8 mouse cellular contexts compared by ENCODE assay signal in the genomic region with DNA sequence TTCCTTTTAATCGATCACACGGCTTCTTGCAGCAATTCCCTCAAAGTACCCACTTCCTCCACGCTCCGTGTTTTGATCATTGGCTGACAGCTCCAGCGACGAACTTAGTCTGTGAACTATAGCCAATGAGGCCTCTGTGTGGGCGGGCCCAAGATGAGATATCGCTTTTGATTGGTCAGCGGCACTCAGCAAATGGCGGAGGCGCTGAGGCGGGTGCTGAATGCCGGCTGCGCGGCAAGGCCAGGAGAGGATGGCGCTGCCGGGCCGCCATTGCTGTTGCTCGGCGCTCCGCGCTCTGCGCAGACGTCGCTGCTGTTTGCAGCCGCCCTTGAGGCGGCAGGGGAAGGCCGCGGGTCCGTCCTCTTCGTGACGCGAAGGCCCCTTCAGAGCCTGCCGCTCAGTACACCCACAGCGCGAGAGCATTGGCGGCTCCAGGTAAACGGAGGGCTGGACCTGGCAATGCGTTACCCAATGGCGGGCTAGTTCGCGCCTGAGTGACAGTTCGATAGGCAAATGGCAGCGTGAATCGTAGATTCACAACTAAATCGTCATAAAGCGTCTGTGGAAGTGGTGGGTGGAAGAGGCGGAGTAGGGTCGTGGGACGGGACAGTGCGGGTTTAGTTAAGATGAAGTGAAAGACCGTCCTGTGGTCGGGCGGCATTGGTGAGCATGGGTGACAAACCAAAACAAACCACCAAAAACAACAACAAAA. TPM values are rescaled to one million over a fixed set of nuclear protein-coding genes. Genes with fewer than 3 reads are reported as not detected.
A peak's percentile ranks its signal among the peaks of the same experiment; 100 is the strongest.
DNase-seq lines count a peak whose midpoint lies in the region; ATAC-seq and TF ChIP-seq lines count a peak whose summit lies in the region.

A gene (plus strand): TSS at position 186 of the 712 bp plus-strand sequence.

- TF ChIP-seq CTCF in Patski (IDR thresholded peaks at IDR 0.05), result no peak

- H3K4me3 ChIP-seq in hindbrain, embryonic 13.5 days, result peak within 1 kb of the TSS; percentile 61

- in situ Hi-C loops in Patski (cut with MboI; ENCODE audit: low pct_unique_long_range_greater_than_20kb), result no loop called here

- POLR2A ChIA-PET in Patski (lab: Charles Lee), result interaction anchor here (1.5 kb wide), 1 partner anchor 30 kb away, joined by 3 read pairs; no protein-coding TSS in a partner anchor

- peaks cover 26% of the 10 kb centered on the region for H3K4me1 ChIP-seq in hindbrain, embryonic 13.5 days (replicated peaks)

- no peaks in the 10 kb centered on the region for H3K27me3 ChIP-seq in Patski
- H3K27me3 ChIP-seq in hindbrain, embryonic 13.5 days, result peaks cover 26% of the 10 kb centered on the region

- peak within 1 kb of the TSS; percentile 59 for H3K4me2 ChIP-seq in hindbrain, embryonic 13.5 days

- no peaks in the 10 kb centered on the region for H3K9me3 ChIP-seq in hindbrain, embryonic 13.5 days

- under 1% methylated on average over 54 of the region's 54 CpGs for WGBS in hindbrain, embryonic 13.5 days

- peaks cover 7% of the 10 kb centered on the region; the same call in 1 of the 2 replicates for H3K36me3 ChIP-seq in hindbrain, embryonic 13.5 days

- H3K9ac ChIP-seq in hindbrain, embryonic 13.5 days, result peak within 1 kb of the TSS; percentile 82

- CTCF ChIA-PET in Patski (lab: Charles Lee), result interaction anchor here (1.0 to 1.4 kb wide), 2 partner anchors 42 to 46 kb away, joined by 3 to 4 read pairs; a partner anchor contains a TSS

- ATAC-seq in Patski, result peak; percentile 93
- peak; percentile 99 for ATAC-seq in hindbrain, embryonic 13.5 days (ENCODE audit: low FRiP score)

- peak; percentile 89 for DNase-seq in Patski (ENCODE audit: low read depth, low spot score)
- peak; percentile 99 to 100 for DNase-seq in cerebellum, postnatal 14 days
- peak; percentile 99 to 100 for DNase-seq in frontal cortex, postnatal 14 days (ENCODE audit: low spot score in 2 of 2)
- peak; percentile 97 to 99 for DNase-seq in layer of hippocampus, postnatal 25 days (ENCODE audit: extremely low spot score in 1 of 2, low spot score in 1 of 2)
- DNase-seq in lung, postnatal 25 days (ENCODE audit: low spot score), result peak; percentile 99
- DNase-seq in retina, embryonic 14.5 days (ENCODE audit: low spot score), result peak; percentile 99
- DNase-seq in thymus, postnatal 4 days, result peak; percentile 97

- H3K27ac ChIP-seq in hindbrain, embryonic 13.5 days, result peak within 1 kb of the TSS; percentile 97

RNA-seq across cellular contexts. Expression of the gene that starts here (rescaled TPM):
- polyA plus RNA-seq in Patski (2021), result 14.0 TPM
- 9.1 and 9.7 TPM in 2 replicates for polyA plus RNA-seq in hindbrain, embryonic 13.5 days (2015; fragmentation: Nextera tagmentation; extraction: Ambion mirVana)
- total RNA-seq in layer of hippocampus, postnatal 25 days (2021), result 10 to 100 TPM; 14.7 to 16.0 TPM

Comparison
In these comparisons a context has a peak if more than half of its experiments do, and no peak if none do; other contexts are left out.
1. Peak in every context shown above with its lines: DNase-seq, ATAC-seq, H3K4me3 ChIP-seq and H3K27ac ChIP-seq.